Mouse (Mus musculus): ENCODE measurements around the gene Zfhx3.

Zfhx3 gene

DNA sequence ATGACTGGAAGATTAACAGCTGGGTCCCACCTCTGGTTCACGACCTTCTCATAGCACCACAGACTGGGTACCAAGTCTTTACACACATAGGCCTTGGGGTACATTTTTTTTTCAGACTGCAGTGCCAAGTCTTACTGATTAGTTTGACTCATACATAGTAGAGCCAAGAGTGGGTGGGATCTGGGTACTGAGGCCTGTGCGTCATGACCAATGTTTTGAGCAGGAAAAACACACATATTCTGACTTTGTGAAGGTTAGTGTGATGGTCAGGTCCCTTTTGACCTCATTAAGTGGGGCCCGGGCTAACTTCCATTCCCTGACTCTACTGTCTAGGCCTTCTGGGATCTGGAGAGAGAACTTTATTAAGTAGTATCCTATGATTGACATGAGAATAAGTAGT is 853.6 kb downstream of the Zfhx3 start:
- in situ Hi-C loops (cut with MboI): no loop called here

DNA sequence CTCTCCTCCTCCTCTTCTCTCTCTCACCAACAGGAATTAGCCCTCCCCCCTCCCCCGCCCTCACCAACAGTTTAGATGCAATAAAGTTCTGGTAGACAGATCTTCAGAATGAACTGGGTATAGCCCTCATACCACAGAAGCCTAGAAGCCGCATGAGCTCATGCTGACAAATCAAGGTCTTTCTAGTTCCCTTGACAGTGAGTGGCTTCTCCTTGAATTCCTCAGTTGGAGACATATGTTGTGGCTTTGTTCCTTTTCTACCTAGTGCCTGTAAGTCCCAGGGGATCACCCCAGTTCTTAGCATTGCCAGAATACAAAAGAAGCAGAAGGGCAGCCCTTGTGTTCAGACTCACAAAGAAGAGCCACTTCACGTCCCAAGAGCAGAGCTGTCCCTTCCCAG is 854.4 kb downstream of the Zfhx3 start:
- in situ Hi-C loops (cut with MboI): no loop called here

DNA sequence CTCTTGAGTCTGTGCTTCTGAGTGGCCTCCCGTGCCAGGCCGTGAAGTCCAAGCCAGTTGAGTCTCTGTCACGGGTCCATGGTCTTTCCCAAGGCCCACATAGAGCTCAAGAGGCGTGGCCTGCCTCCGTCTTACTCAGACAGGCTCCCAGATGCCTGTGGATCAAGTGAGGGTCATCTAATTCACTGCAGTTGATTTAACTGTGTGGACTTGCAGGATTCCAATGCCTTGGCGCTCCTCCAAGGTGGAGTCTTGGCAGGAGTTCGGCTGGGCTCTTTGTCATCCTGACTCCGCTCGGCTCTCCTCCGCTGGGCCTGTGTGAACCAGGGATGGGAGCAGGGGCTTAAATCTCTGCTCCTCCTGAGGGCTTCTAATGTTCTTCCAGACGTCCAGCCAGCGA is 855.6 kb downstream of the Zfhx3 start:
- in situ Hi-C loops (cut with MboI): no loop called here

DNA sequence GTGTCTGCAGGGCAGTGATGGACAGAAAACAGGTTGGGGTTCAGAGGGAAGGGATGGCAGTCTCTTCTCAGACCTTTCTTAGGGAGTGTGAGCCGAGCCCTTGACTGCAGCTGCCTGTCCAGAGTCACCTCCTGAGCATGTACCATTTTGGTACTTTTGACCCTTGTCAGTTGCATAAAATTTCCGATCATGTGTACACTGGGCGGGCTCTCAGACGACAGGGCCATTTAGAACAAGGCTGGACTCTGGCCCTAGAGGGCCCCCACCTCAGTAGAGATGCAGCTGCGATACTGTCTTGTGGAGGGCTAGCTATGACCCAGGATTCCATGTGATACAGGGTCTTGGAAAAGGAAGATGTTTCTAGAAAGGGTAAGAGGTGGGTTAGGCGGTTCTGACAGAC is 856.8 kb downstream of the Zfhx3 start:
- in situ Hi-C loops (cut with MboI): no loop called here

DNA sequence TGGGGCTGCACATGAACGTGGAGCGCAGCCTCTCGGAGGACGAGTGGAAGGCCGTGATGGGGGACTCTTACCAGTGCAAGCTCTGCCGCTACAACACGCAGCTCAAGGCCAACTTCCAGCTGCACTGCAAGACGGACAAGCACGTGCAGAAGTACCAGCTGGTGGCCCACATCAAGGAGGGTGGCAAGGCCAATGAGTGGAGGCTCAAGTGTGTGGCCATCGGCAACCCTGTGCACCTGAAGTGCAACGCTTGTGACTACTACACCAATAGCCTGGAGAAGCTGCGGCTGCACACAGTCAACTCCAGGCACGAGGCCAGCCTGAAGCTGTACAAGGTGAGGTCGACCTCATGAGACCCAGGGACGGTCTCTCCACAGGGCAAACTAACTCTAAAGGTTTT is 857.9 kb downstream of the Zfhx3 start:
- in situ Hi-C loops (cut with MboI): no loop called here

DNA sequence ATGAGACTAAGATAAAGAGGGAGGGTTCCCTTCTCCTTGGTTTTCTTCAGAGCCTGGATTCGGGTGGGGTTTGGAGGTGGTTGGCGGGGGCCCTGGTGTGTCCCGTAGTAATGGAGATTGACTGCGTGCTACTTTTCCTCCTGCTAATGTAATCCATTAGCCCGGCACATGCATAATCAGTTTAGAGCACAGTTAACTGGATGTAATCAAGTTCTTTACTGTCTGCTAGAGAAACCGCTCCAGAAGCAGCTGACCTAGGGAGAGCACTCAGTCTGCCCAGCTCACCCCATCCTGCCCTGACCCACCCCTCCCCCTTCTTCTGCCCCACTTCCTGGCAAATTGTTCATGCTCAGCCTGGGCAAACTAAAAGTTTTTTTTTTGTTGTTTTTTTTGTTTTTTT is 860.6 kb downstream of the Zfhx3 start:
- in situ Hi-C loops (cut with MboI): no loop called here

DNA sequence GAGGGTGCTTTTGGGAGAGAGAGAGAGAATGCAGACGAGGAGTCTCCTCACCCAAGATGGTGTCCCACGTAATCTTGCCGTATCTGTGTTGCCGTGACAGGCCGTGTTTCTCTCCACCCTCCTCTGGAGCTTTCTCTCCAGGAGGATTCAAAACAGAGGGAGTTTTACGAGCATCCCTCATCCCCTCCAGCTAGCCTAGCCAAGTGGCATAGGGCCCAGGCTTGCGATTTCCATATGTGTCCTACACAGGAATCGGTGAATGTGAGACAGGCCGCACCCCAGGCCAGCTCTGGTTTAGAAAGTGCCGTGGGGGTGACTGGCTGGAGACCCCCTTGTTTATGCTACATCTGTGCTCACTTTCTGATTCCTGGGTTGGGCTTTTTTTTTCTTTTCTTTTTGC is 869.2 kb downstream of the Zfhx3 start:
- in situ Hi-C loops (cut with MboI): no loop called here

DNA sequence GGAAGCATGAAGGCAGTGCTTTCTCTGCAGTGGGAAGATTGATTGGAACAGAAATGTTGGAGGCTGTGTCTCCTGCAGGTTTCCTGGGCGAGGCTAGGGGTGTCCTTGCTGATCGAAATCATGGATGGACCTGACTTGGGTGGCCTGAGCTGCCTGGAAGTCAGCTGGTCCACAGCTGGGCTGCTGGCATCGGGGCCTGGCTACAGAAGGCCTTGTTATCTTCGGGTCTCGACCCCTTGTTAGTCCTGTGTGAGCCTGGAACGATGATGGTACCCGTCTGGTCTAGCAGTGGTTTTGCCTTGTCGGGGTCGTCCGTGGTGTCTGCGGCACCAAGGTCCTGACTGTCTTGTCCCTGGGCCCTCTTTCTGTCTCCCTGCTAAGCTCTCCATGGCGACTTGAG is 870.9 kb downstream of the Zfhx3 start:
- in situ Hi-C loops (cut with MboI): no loop called here

DNA sequence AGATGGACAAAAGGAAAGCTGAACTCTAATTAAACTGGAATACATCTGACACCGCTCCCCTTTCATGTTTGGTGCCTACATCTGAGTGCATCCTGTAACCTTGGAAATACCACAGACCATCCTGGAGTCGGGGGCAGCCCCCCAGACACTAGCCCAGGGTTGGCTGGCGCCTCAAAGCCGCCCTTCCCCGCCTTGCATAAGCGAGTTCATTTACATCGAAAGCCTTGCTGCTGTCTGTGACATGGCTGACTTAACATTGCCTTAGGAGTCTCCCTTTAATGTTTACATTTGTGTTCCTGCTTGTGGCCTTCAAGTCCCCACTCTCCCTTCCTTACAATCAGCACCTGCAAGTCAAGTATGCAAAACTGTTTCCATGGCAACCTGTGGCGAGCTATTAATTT is 876.8 kb downstream of the Zfhx3 start:
- in situ Hi-C loops (cut with MboI): no loop called here

DNA sequence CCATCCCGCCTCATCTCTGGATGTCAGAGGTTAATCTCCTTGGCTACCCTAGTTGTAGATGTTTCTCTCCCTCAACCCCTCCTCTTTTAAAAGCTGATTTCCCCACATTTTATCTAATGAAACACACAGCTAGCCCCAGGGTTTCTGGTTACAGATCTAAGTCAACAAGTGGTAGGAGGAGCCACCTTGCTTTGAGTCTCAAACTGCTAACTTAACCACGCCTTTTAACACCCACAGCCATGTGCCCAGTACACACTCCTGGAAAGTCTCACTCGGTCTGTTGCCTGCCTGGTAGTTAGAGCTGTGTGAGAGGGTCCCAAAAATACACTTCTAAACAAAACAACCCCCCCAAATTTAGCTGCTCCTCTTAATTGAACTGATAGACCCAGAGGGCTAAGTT is 877.4 kb downstream of the Zfhx3 start:
- in situ Hi-C loops (cut with MboI): no loop called here

DNA sequence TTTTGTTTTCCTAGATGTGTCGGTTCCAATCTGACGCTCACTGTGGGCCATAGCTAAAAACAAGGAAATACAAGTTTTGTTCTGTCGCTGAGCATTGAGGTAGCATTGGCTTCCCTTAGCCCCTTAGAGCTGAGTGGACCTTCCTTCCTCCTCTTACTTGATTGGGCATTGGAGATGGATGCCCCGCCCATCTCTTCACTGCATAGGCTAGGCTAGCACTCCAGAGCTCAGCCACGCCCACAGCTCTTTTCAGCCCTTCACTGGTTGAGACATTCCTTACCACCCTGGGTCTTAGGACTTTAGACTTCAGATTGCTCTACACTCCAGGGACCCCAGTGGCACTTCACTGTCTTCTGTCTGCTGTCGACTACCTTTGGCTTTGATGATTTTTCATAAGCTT is 878.2 kb downstream of the Zfhx3 start:
- in situ Hi-C loops (cut with MboI): no loop called here

DNA sequence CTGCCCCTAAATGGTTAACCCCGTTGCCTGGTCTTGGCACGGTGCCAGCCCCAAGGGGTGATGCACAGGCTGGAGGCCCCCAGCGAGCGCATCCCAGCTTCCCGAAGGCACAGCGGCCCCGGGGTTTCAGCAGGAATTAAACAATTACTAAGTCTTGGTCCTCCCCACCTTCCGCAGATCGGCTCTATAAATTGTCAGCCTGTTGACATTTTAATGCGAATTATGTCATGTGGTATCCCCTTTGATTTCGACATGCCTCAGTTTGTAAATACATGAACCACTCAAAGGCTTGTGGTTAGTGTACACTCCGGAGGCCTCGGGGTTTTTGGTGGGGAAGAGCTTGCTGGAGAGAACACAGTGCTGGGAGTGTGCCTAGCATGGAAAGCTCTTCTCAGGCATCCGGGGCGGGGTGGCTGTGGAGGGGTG is 880.4 kb downstream of the Zfhx3 start:
- in situ Hi-C loops (cut with MboI): no loop called here

DNA sequence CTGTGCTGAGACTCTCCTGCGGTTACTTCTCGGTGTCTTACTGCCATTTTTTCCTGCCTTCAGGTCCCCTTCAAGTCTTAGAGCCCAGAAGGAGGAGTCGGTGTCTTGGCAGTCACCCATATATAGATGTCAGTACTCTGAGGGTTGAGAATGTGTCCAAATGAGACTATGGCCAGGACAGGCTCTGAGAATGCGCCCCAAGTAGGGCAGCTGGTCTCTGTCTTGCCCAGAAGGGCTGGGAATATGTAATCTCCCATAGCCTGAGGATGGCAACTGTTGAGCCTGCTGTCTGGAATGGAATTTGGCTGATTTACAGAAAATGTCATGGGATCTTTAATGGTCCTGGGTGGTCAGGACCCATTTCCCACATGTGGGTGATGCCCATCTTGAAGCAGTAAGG is 881.6 kb downstream of the Zfhx3 start:
- in situ Hi-C loops (cut with MboI): no loop called here

DNA sequence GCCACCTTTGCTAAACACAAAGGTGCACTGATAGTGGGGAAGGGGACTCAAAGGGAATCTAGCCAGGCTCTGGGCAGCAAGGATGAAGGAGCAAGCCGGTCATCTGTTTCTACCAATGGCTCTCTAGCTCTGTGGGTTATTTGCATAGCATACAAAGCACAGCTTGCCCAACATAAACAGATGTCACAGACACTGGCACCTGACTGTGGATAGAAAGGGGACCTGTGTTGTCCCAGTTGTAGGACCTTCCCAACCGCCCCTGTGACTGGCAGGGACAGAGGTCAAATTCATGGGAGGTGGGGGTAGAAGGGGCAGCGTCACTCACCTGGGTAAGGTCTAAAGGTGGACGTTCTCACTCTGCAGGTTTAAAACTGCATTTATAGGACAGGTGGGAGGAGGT is 884.0 kb downstream of the Zfhx3 start:
- in situ Hi-C loops (cut with MboI): no loop called here

DNA sequence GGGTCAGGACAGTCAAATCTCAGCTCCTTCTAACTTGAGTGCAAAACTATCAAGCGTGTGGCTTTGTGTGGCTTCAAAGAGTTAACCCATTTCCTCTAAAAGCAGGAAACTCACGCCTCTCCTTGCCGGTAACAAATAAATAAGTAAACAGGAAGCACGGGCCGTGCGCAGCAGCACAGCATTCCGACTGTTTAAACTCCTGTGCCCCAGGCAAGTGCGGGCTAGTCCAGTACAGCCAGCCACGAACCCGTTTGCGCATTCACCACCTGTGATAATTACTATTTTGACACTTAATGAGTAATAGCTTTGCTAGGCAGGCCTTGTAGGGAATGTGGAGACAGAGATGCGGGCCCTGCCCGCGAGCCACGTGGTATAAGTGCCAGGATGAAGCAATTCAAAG is 885.0 kb downstream of the Zfhx3 start:
- in situ Hi-C loops (cut with MboI): no loop called here

DNA sequence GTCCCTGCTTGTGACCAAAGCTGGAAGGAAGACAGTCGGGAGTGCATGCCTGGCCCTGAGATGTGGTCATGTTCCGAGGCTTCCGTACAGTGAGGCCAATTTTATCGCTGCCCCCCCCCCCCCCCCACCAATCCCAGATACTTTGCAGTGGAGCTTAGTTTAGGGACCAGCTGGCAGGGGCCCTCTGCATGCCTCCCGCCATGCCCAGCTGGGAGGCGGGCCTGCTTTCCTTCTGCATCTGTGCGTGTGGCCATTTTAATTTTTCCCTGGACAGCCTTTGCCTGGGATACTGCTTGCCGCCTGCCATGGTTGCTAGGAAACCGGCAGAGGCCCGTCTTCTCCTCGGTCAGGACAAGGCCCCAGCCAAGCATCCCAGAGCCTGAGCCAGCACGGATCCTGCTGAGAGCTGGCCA is 886.9 kb downstream of the Zfhx3 start:
- in situ Hi-C loops (cut with MboI): no loop called here

DNA sequence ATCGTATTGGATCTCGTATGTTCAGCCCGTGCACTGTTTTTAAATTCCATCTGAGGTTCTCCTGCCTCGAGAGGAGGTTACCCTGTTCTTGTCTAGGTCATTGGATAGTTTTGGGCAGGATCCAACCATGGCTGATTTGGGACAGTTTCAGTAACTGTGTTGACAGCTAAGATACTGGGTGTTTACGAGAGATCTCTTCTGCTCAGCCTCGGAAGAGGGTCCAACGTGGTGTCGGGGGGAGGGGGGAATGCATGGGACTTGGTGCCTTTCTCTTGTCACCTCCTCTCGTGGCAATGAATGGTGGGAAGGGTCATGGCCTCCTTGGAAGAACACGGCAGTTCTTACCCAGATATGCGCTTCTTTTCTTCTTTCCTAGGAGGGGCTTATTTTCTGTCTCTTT is 892.7 kb downstream of the Zfhx3 start:
- in situ Hi-C loops (cut with MboI): no loop called here

DNA sequence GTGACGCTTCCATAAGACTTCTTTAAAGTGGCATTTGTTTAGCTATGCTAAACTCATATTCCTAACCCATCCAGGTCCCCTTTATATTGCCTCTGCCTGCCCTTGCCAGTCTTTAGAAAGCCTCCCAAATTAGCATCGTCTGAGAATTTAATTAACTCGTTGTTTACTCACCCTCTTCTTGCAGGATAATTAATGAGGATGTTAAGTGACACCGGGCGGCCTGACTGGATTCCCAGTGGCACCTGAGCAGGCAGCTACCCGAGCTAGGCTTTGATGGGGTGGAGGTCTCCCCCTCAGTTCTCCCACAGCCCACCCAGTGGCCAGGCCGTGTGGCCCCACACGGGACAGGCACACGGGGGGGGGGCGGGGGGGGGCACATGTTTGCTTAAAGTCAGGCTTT is 895.3 kb downstream of the Zfhx3 start:
- in situ Hi-C loops (cut with MboI): no loop called here

DNA sequence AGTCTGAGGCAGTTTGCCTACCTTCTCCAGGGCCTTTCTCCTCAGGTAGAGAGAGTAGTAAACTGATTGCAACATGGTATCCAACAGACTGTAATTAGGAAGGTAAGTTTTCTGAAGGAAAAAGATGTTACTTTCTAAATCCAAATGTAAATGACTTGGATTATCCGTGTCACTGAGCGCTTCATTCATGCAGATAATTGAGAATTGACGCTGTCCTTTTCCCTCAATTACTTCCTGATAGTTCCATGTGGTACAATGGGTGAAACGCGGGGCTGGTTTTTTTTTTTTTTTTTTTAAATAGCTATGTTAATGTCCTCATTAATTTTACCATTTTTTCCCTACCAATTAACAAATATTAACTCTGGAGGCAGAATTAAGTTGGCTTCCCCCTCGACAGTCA is 896.3 kb downstream of the Zfhx3 start:
- in situ Hi-C loops (cut with MboI): no loop called here

DNA sequence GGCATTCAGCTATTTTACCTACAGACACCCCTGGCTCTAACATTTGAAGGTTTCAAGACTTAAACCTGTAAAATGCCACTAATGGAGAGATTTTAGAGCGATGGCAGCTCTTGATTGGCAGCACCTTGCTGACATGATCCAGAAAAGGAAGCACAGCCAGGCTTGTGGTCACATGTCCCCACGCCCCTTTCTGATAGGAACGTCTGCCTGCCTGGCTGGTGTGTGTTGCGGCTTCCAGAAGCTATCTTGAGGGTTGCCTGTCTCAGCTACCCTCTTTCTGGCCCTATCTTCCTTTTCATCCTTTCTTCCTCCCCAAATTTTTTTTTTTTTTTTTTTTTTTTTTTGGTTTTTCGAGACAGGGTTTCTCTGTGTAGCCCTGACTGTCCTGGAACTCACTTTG is 899.9 kb downstream of the Zfhx3 start:
- in situ Hi-C loops (cut with MboI): no loop called here

DNA sequence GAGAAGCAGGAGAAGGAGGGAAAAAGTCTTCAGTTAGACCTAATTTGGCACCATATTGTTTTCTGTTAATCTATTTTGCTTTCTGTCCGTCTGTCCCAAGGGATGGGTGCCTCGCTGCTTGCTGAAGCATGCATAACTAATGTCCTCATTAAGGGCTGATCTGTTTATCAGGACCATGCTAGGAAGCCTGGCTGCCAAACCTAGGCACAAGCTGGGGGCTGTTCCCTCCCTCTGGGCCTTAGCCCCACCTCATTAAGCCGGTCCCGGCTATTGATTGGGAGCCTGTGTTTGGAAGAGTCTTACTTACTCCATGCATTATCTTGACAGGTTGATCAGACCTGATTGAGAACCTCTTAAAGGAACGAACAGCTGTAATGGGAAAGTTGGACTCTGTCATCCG is 903.7 kb downstream of the Zfhx3 start:
- in situ Hi-C loops (cut with MboI): no loop called here

DNA sequence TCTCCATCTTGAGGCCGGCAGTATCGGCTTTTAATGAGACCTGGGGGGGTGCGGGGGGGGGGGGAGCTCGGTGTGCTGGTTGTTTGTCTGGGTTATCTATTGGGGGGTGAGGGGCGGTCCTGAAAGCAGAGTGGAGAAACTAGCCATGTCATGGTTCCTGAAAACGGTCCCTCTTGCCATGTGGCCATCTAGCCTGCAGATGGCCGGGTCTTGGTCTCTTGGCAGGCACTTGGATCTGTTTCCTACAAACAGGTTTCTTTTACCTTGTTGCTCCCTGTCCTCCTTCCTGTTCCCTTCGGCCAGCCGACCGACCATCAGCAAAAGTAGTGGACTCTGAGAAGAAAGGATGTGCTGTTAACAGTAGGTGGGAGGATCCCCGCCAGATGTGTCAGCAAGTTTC is 904.4 kb downstream of the Zfhx3 start:
- in situ Hi-C loops (cut with MboI): no loop called here

DNA sequence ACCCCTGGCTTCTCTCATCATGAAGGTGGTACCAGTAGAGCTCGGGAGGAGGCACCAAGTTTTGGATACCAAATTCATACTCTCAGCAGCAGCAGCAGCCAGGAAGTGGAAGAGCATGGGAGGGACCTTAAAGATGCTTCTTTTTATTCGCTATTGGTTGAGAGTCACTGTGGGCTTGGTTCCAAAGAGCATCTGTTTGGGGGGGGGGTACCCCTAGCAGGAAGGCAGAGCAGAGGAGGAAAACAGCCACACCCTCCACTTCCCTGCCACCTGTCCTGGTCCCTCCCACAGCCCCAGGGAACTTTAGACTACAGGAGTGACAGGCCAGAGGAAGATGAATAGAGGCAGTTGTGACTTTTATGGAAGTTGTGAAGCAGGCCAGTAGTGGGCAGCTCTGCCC is 904.9 kb downstream of the Zfhx3 start:
- in situ Hi-C loops (cut with MboI): no loop called here

DNA sequence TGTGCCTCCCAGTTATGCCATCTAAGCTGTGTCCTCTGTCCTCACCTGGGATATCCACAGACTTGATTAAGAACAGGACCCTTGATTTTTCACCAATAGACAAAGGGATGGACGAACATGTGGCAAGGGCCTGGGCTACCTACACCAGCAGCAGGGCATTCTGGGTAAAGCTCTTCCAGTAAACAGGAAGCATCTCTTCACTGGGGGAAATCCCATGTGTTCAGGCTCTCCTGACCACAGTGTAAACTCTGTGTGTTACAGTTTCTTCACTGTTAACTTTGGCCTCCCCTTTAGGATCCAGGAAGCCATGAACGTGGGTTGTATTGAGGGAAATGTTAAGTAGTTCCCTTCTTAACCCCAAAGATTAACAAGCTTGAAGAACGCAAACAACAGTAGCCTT is 906.0 kb downstream of the Zfhx3 start:
- in situ Hi-C loops (cut with MboI): no loop called here

DNA sequence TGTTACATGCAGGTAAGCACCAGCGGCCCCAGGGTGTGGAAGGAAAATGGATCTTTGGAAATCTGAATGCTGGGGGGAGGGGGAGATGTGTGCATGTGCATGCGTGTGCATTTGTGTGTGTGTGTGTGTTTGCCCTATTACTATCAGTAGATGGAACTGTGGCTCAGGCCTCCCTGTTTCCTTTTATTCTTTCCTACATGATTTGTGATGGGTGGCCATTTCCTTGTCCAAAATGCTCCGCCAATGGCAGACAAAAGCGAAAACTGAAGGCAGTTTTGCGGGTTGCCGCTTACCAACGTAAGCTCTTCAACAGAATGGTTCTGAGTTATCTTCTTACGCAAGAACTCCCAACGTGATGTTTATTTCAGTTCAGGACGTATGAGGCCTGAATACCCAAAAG is 910.6 kb downstream of the Zfhx3 start:
- in situ Hi-C loops (cut with MboI): no loop called here
